Mouse (Mus musculus): ENCODE measurements around the gene Gab2.
A peak's percentile ranks its signal among the peaks of the same experiment; 100 is the strongest.

DNA sequence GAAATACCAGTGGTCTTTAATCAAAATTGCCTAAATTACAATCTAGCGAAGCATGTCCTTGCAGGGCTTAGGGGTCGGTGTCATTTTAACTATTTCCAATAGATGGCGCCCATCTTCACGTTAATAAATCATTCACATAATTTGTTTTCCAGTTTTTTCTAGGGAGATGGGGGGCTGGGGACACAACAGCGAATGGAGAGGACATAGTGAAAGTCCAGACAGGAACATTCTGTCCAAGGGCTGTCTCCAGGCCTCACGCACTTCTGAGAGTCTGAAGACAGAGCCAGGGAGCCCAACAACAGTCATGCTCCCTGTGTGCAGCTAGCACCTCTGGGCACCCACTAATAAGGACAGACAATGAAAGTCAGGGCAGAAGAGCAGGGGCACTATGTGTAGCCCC is 2.2 kb upstream of the Gab2 start:
- TF ChIP-seq EP300 (optimal IDR thresholded peaks at IDR 0.05) (no peak), CTCF (IDR thresholded peaks at IDR 0.05; ENCODE audit: low read depth) (peak; percentile 72)
